Mouse (Mus musculus): Measurements from ENCODE around the gene Gm10577.

DNA sequence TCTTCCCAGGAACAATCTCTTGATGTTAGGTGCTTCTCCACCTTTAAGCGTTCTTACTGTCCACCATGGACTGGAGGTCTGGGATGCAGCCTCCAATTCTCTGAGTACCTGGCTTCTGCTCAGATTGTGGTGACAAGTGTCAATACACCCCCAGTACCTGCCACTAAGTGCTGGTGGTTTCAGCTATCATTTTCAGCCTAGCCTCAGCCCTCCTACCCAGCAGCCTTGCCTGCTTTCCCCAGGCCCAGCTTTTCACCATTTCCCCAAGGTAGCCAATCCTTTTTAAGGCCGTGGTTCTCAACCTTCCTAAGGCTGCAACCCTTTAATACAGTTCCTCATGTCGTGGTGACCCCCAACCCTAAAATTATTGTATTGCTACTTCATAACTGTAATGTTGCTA, 19.9 kb downstream of the Gm10577 start:
- TF ChIP-seq MAFK (IDR thresholded peaks at IDR 0.05; ENCODE audit: insufficient replicate concordance, low read length) (no peak), USF2 (conservative IDR thresholded peaks at IDR 0.05; ENCODE audit: low read depth, low read length) (no peak), RAD21 (IDR thresholded peaks at IDR 0.05; ENCODE audit: low read depth, low read length) (no peak), CTCF (conservative IDR thresholded peaks at IDR 0.05 in 1 of 2, IDR thresholded peaks at IDR 0.05 in 1 of 2; ENCODE audit: low read depth in 2 of 2, low read length in 2 of 2) (no peak)

Measured in CH12.LX (cell line).